In the genomic region with DNA sequence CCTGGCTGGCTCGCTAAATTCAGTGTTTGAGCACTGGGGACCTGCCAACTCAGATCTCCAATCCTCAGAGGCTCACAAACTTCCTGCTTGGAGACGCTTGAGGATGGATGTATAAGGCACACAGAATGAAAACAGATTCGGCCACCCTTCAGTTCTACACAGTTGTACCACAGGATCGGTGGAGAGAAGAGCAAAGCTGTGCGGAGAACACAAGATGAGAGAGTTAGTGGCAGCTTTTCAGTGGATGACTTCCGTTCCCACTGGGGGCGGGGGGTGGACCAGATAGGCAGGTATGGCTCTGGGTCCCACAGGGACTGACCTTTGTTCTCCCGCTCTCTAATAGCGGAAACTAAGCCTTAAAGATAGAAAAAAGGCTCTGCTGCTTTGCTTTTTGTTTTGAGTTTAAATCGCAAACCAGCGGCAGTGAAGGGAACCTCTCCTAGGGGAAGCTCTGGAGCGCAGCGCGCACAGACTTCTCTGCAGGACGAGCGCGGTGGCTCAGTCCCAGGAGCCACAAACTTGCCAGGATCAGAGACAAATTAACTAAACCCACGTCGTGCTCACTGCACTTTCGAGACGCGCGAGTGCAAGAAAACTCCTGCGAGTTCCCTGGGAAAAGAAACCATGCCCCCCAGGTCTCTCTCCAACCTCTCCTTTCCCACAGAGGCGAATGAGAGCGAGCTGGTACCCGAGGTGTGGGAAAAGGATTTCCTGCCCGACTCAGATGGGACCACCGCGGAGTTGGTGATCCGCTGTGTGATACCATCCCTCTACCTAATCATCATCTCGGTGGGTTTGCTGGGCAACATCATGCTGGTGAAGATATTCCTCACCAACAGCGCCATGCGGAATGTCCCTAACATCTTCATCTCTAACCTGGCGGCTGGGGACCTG, we compare ENCODE assay signal across 8 mouse cellular contexts. TPM values are rescaled to one million over a fixed set of nuclear protein-coding genes. Genes with fewer than 3 reads are reported as not detected.
DNase-seq lines count a peak whose midpoint lies in the region; ATAC-seq and TF ChIP-seq lines count a peak whose summit lies in the region.

No protein-coding gene starts in this region.

- TF ChIP-seq EP300 in ES-Bruce4 (IDR thresholded peaks at IDR 0.05; ENCODE audit: insufficient read depth, low read depth, low read length) = no peak

- no peaks in the 10 kb centered on the region for H3K4me1 ChIP-seq in ES-Bruce4 (ENCODE audit: control insufficient read depth, insufficient read depth, low read length)
- no peaks in the 10 kb centered on the region for H3K4me1 ChIP-seq in forebrain, embryonic 14.5 days (ENCODE audit: control insufficient read depth, insufficient read depth, low read length)
- no peaks in the 10 kb centered on the region for H3K4me1 ChIP-seq in liver, embryonic 12.5 days

- no peak overlapping the region for H3K27ac ChIP-seq in ES-Bruce4 (ENCODE audit: insufficient read depth, low read length)
- no peak overlapping the region for H3K27ac ChIP-seq in forebrain, embryonic 14.5 days (ENCODE audit: low read depth, low read length)
- H3K27ac ChIP-seq in liver, embryonic 12.5 days = no peak overlapping the region

- H3K36me3 ChIP-seq in ES-Bruce4 (ENCODE audit: control insufficient read depth, insufficient read depth, low read length, poor library complexity, severe bottlenecking) = no peaks in the 10 kb centered on the region
- no peaks in the 10 kb centered on the region for H3K36me3 ChIP-seq in forebrain, embryonic 14.5 days (ENCODE audit: control insufficient read depth, insufficient read depth, low read length)
- H3K36me3 ChIP-seq in liver, embryonic 12.5 days = no peaks in the 10 kb centered on the region

- H3K9me3 ChIP-seq in ES-Bruce4 (replicated peaks; ENCODE audit: control insufficient read depth, insufficient read depth, low read length, poor library complexity, severe bottlenecking) = no peaks in the 10 kb centered on the region
- no peaks in the 10 kb centered on the region for H3K9me3 ChIP-seq in forebrain, embryonic 14.5 days (replicated peaks; ENCODE audit: control insufficient read depth, low read length)
- H3K9me3 ChIP-seq in liver, embryonic 12.5 days (replicated peaks) = no peaks in the 10 kb centered on the region

- peak; percentile 87 for ATAC-seq in frontal cortex, adult (ENCODE audit: low TSS enrichment)
- peak; percentile 65 for ATAC-seq in forebrain, embryonic 14.5 days
- ATAC-seq in liver, embryonic 12.5 days = no peak

- H3K27me3 ChIP-seq in ES-Bruce4 (ENCODE audit: control insufficient read depth, insufficient read depth, low read length, poor library complexity, severe bottlenecking) = no peaks in the 10 kb centered on the region
- H3K27me3 ChIP-seq in forebrain, embryonic 14.5 days (replicated peaks; ENCODE audit: control insufficient read depth, insufficient read depth, low read length) = 0 out of 2 replicates have a peak, but pooled peaks cover 2% of the 10 kb centered on the region
- H3K27me3 ChIP-seq in liver, embryonic 12.5 days (replicated peaks) = peaks cover 17% of the 10 kb centered on the region

- WGBS in forebrain, embryonic 14.5 days = 1% methylated on average over 35 of the region's 35 CpGs
- WGBS in liver, embryonic 12.5 days (ENCODE audit: insufficient replicate concordance) = 6% methylated on average over 35 of the region's 35 CpGs

- H3K4me2 ChIP-seq in forebrain, embryonic 14.5 days (ENCODE audit: low read length) = peak overlapping the region; percentile 71
- H3K4me2 ChIP-seq in liver, embryonic 12.5 days = peak overlapping the region; percentile 50

- no peak for TF ChIP-seq POLR2A in ES-Bruce4 (IDR thresholded peaks at IDR 0.05; ENCODE audit: insufficient read depth, low read length)

- no peak for TF ChIP-seq CTCF in ES-Bruce4 (IDR thresholded peaks at IDR 0.05; ENCODE audit: low read depth, low read length)

- DNase-seq in frontal cortex, postnatal 25 days (ENCODE audit: low spot score in 2 of 2) = no peak
- peak; percentile 56 for DNase-seq in forebrain, embryonic 14.5 days (ENCODE audit: low spot score)
- peak; percentile 17 for DNase-seq in right cerebral cortex, postnatal 14 days
- DNase-seq in gastrocnemius, adult 8-10 months (ENCODE audit: low spot score in 2 of 2) = no peak
- DNase-seq in ovary, adult 18-20 months (ENCODE audit: low spot score) = no peak

- peak overlapping the region; percentile 59 for H3K4me3 ChIP-seq in ES-Bruce4 (ENCODE audit: low read depth, low read length)
- H3K4me3 ChIP-seq in forebrain, embryonic 14.5 days (ENCODE audit: low read depth, low read length) = peak overlapping the region; percentile 35
- H3K4me3 ChIP-seq in liver, embryonic 12.5 days = peak overlapping the region; percentile 23

- H3K9ac ChIP-seq in ES-Bruce4 (ENCODE audit: low read depth, poor library complexity, severe bottlenecking) = no peak overlapping the region
- peak overlapping the region; percentile 40; the same call in 1 of the 2 replicates for H3K9ac ChIP-seq in forebrain, embryonic 14.5 days (ENCODE audit: low read length)
- H3K9ac ChIP-seq in liver, embryonic 12.5 days = no peak overlapping the region

RNA-seq across cellular contexts. Expression of gene Gje1, which starts 41.9 kb away (rescaled TPM):
- not detected in 2 replicates for polyA plus RNA-seq in ES-Bruce4 (2011; ENCODE audit: insufficient read depth, insufficient read length, low read depth, missing spikeins)
- polyA plus RNA-seq in forebrain, embryonic 14.5 days (2014; fragmentation: Nextera tagmentation; extraction: Ambion mirVana) = not detected in 2 replicates
- polyA plus RNA-seq in liver, embryonic 12.5 days (2016; fragmentation: Nextera tagmentation; extraction: Ambion mirVana) = not detected in 2 replicates
- not detected for total RNA-seq in gastrocnemius, adult 8-10 months (2022)

RNA-seq across cellular contexts. Expression of gene Nmbr, which starts 54.5 kb away (rescaled TPM):
- polyA plus RNA-seq in ES-Bruce4 (2011; ENCODE audit: insufficient read depth, insufficient read length, low read depth, missing spikeins) = 0.90 and 2.4 TPM in 2 replicates
- 1.3 and 2.0 TPM in 2 replicates for polyA plus RNA-seq in forebrain, embryonic 14.5 days (2014; fragmentation: Nextera tagmentation; extraction: Ambion mirVana)
- not detected in 2 replicates for polyA plus RNA-seq in liver, embryonic 12.5 days (2016; fragmentation: Nextera tagmentation; extraction: Ambion mirVana)
- 1 to 10 TPM; 1.6 to 2.1 (median 1.9) TPM for total RNA-seq in gastrocnemius, adult 8-10 months (2022)

RNA-seq across cellular contexts. Expression of gene Vta1, which starts 54.6 kb away (rescaled TPM):
- polyA plus RNA-seq in ES-Bruce4 (2011; ENCODE audit: insufficient read depth, insufficient read length, low read depth, missing spikeins) = 99.8 and 113 TPM in 2 replicates
- 214 and 236 TPM in 2 replicates for polyA plus RNA-seq in forebrain, embryonic 14.5 days (2014; fragmentation: Nextera tagmentation; extraction: Ambion mirVana)
- polyA plus RNA-seq in liver, embryonic 12.5 days (2016; fragmentation: Nextera tagmentation; extraction: Ambion mirVana) = 54.0 and 58.9 TPM in 2 replicates
- 10 to 100 TPM; 25.1 to 27.3 (median 26.4) TPM for total RNA-seq in gastrocnemius, adult 8-10 months (2022)

Comparison
In these comparisons a context has a peak if more than half of its experiments do, and no peak if none do; other contexts are left out.
1. DNase-seq: peak in forebrain, embryonic 14.5 days (single experiment) and right cerebral cortex, postnatal 14 days (single experiment); none in frontal cortex, postnatal 25 days (0 of 2), gastrocnemius, adult 8-10 months (0 of 2) and ovary, adult 18-20 months (single experiment).
2. Peak in every context shown above with its lines, with median percentiles within 50 percentile points of each other: H3K4me3 ChIP-seq.